Mouse (Mus musculus) embryonic facial prominence, embryonic 13.5 days (tissue): Measurements from ENCODE around the gene Mtif2. TPM values are rescaled to one million over a fixed set of nuclear protein-coding genes. Genes with fewer than 3 reads are reported as not detected.

Experiments used
- ATAC-seq: fragments of 200-750 bp; cut with Nextera tagmentation; 2 replicates; pipeline ENCODE4 v1.8.0; 2017; ENCODE audit warnings: low read depth; ENCODE audit not compliant: insufficient number of reproducible peaks, insufficient read depth, low FRiP score, low TSS enrichment
- H3K27ac ChIP-seq: fragments of 300-500 bp; sonication (generic); 2 replicates; pipeline ENCODE4 v1.5.1; 2015; ENCODE audit warnings: moderate library complexity, mild to moderate bottlenecking, inconsistent platforms
- H3K27me3 ChIP-seq: fragments of 300-500 bp; sonication (generic); 2 replicates; pipeline ENCODE4 v1.6.1; 2015; ENCODE audit warnings: mild to moderate bottlenecking, inconsistent platforms
- H3K36me3 ChIP-seq: fragments of 300-500 bp; sonication (generic); 2 replicates; pipeline ENCODE4 v1.6.1; 2015; ENCODE audit warnings: mild to moderate bottlenecking, inconsistent platforms
- H3K4me1 ChIP-seq: fragments of 300-500 bp; sonication (generic); 2 replicates; pipeline ENCODE4 v1.6.1; 2015; ENCODE audit warnings: inconsistent platforms
- H3K4me2 ChIP-seq: fragments of 300-500 bp; sonication (generic); 2 replicates; pipeline ENCODE4 v1.6.1; 2015; ENCODE audit warnings: moderate library complexity, mild to moderate bottlenecking, inconsistent platforms
- H3K4me3 ChIP-seq: fragments of 300-500 bp; sonication (generic); 2 replicates; pipeline ENCODE4 v1.5.1; 2015; ENCODE audit warnings: mild to moderate bottlenecking, inconsistent platforms
- H3K9ac ChIP-seq: fragments of 300-500 bp; sonication (generic); 2 replicates; pipeline ENCODE4 v1.6.1; 2015; ENCODE audit warnings: mild to moderate bottlenecking, inconsistent platforms
- H3K9me3 ChIP-seq: fragments of 300-500 bp; sonication (generic); 2 replicates; pipeline ENCODE4 v1.6.1; 2016; ENCODE audit warnings: inconsistent platforms
- WGBS: fragments of 180-500 bp; shearing (Covaris S2); methylation state at CpG from one replicate; pipeline ENCODE4 v1.1.7; 2015; ENCODE audit warnings: mixed read lengths; 5-methylcytosine and 5-hydroxymethylcytosine counted together
- polyA plus RNA-seq: library from polyadenylated mRNA; unstranded; fragments of >200 nt; fragmentation: Nextera tagmentation; extraction: Ambion mirVana; gene quantifications from 2 replicates; pipeline ENCODE4 v1.2.1, GENCODE M21; 2015

Mtif2 gene
- 56.6 and 64.8 TPM in 2 replicates for polyA plus RNA-seq

DNA sequence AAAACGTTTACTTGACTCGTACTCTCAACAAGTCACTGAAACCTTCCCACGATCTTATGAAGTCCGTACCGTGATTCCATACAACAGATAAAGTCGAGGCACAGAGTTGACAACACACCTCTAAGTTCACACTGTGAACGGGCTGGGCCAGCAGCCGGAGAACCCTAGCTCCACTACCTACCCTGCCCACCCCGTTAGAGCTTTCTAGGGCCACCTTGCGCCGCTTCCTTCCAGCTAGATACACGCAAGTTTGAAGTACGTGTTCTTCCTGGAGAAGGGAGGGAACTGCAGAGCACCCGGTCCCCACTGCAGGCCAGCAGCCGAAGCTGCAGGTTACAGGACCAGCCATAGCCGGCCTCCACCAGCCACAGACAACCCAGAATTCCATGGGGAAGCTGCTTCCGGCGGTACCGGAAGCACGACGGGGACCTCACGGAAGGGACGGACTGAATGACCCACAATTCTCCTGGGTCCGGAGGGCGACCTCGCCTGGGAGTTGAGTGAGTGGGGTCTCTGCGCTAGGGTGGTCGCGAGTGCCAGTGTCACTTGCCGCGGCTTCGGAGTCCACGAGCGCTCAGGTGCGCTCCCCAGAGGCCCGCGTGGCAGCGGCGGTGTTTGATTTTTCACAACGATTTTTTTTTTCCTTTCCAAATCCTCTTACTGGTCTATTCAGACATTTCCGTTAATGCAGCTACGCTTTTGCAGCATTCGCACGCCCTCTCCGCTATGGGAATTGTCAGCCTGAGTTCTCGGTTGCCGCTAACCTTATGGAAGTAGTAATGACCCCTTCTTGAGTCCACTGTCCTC is at the start of gene Mtif2:
TSS of gene Mtif2 (plus strand) at position 421 of the 807 bp plus-strand sequence.
- Histone ChIP-seq H3K4me2 (peak within 1 kb of the TSS; percentile 71), H3K27me3 (no peaks in the 10 kb centered on the region), H3K36me3 (peaks cover 14% of the 10 kb centered on the region), H3K4me3 (peak within 1 kb of the TSS; percentile 75), H3K4me1 (peaks cover 4% of the 10 kb centered on the region), H3K9me3 (no peaks in the 10 kb centered on the region), H3K9ac (peak within 1 kb of the TSS; percentile 85), H3K27ac (peak within 1 kb of the TSS; percentile 89)
- ATAC-seq: peak; percentile 84
- 3% methylated on average over 47 of the region's 47 CpGs for WGBS

DNA sequence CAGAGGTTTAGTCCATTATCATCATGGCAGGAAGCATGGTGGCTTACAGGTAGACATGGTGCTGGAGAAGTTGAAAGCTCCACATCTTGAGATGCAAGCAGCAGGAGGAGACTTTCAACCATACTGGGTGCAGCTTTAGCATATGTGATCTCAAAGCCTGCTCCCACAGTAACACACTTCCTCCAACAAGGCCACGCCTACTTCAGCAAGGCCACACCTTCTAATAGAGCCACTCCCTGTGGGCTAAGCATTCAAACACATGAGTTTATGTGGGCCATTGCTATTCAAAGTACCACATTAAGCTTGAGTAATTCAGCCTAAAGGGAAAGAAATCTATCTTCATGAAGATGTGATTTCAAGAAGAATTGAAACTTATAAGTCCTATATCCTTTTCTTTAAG is 33.1 kb upstream of the Mtif2 start:
- Histone ChIP-seq H3K4me1 (no peaks in the 10 kb centered on the region), H3K27me3 (no peaks in the 10 kb centered on the region), H3K9ac (no peak overlapping the region), H3K27ac (no peak overlapping the region), H3K9me3 (no peaks in the 10 kb centered on the region), H3K4me3 (no peak overlapping the region), H3K36me3 (peaks cover 42% of the 10 kb centered on the region), H3K4me2 (no peak overlapping the region)
- 97% methylated on average over 1 of the region's 1 CpGs for WGBS
- no peak for ATAC-seq

DNA sequence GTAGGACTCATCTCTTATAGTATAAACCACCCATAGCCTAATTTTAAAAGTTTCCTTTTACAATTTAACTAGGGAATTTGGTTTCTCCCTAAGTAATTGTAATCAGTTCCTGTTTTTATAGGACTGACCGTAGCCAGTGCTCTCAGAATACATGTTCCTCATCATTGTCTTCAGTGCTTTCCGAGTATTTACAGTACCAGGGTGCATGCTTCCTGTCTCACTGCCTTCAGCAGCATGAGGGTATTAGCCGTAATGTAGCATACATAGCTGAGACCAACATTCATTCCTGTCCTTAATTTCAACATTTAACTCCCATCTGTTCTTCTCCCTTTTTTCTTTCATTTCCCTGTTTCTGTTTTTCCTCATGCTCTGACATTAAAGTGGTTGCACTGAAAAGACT is 29.2 kb upstream of the Mtif2 start:
- WGBS: 74% methylated on average over 3 of the region's 3 CpGs
- no peak overlapping the region for H3K4me2 ChIP-seq
- H3K36me3 ChIP-seq: peaks cover 39% of the 10 kb centered on the region

DNA sequence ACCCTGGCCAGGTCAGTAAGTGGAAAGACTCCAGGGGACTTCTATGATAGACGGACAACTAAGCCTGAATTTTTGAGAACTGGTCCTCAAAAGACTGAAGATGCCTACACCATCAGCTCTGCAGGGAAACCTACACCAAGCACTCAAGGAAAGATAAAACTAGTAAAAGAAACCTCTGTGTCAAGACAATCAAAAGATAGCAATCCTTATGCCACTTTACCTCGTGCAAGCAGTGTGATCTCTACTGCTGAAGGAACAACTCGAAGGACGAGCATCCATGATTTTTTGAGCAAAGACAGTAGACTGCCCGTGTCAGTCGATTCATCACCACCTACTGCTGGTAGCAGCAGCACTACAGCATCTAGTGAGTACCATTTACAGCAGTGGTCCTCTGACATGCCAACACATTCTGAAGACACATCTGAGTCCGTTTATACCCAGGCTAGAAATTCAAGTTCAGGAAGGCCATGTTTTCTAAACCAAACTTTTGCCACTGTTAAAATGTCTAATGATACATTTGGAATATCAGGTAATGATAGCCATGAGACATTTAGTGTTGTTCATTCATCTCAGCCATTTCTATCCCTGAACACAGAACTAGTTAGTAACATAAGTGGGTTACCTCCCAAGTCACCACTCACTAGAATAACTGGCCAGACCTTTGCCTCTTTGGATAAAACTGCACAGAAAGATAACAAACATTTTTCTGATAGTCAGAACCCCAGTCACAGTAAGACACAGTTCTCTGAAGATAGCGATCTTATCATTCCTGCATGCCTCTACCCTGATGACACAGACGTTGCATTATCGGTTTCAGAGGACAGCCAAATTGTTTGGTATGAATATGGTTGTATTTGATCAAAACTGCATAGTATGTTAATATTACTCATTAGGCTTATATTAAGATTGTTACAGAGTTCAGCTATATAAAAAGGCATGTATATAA is 22.0 kb upstream of the Mtif2 start:
- Histone ChIP-seq H3K4me3 (no peak overlapping the region), H3K27ac (no peak overlapping the region), H3K9ac (no peak overlapping the region), H3K36me3 (peaks cover 40% of the 10 kb centered on the region), H3K4me2 (no peak overlapping the region), H3K4me1 (no peaks in the 10 kb centered on the region), H3K27me3 (no peaks in the 10 kb centered on the region), H3K9me3 (no peaks in the 10 kb centered on the region)
- 88% methylated on average over 10 of the region's 10 CpGs for WGBS
- ATAC-seq: no peak

More for the DNA sequence above, 29.2 kb upstream of the Mtif2 start:
- Histone ChIP-seq H3K9ac (no peak overlapping the region), H3K4me3 (no peak overlapping the region), H3K27me3 (no peaks in the 10 kb centered on the region), H3K9me3 (no peaks in the 10 kb centered on the region), H3K27ac (no peak overlapping the region), H3K4me1 (no peaks in the 10 kb centered on the region)
- no peak for ATAC-seq

DNA sequence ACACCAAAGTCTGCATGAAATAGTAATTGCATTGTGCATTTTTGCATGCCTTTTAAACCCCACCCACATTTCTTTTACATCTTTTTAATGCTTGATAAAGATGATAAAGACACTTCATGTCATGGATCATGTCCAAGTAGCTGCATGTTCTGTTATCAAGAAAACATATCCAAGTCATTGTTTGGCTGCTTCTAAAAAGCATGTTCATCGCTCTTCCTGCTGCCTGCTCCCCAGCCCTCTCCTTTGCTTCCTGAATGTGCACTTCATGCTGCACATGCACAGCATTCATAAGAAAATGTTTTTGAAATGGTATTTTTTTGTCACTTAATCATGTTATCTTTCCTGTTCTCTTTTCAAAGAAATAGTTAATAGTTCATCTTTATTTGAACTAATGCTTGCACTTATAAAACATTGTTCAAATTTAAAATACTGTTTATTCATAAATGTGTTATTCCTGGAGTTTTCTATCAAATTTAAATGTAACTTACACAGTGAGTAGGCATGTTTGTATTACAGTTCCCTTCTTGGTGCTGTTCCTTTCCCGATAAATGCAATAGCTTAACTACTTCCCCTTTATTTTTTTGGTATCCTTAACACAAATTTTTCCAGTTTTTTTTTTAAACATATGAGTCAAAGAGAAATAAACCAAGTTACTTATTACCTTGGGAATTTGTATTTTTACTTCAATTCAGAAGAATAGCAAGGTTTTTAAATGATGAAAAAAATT is 21.1 kb upstream of the Mtif2 start:
- no peaks in the 10 kb centered on the region for H3K27me3 ChIP-seq
- ATAC-seq: no peak
- H3K4me3 ChIP-seq: no peak overlapping the region
- H3K9me3 ChIP-seq: no peaks in the 10 kb centered on the region
- no peaks in the 10 kb centered on the region for H3K4me1 ChIP-seq
- peaks cover 35% of the 10 kb centered on the region for H3K36me3 ChIP-seq
- H3K9ac ChIP-seq: no peak overlapping the region
- no peak overlapping the region for H3K4me2 ChIP-seq
- no peak overlapping the region for H3K27ac ChIP-seq
- WGBS: 96% methylated on average over 2 of the region's 2 CpGs

DNA sequence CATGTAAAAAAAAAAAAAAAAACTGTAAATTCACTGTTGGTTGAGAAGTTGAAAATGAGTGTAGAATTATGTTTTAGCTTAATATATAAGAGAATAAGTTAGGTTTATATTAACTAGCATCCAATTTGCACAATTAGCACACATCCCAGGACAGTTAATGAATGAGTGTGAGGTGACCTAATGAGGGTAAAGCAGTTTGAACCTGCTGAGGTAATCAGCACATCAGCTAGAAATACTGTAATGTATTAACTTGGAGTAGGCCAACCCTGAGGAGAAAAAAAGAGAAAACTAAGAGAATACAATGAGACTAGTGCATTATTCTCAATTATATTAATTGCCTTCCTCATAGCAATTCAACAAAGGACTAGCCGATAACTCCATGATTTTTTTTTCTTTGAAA is 16.8 kb upstream of the Mtif2 start:
- H3K27me3 ChIP-seq: no peaks in the 10 kb centered on the region
- no peak overlapping the region for H3K27ac ChIP-seq
- H3K4me1 ChIP-seq: peaks cover 9% of the 10 kb centered on the region; the same call in 1 of the 2 replicates
- H3K4me2 ChIP-seq: no peak overlapping the region
- H3K9ac ChIP-seq: no peak overlapping the region
- peaks cover 29% of the 10 kb centered on the region for H3K36me3 ChIP-seq
- no peak for ATAC-seq
- H3K9me3 ChIP-seq: no peaks in the 10 kb centered on the region
- H3K4me3 ChIP-seq: no peak overlapping the region
- WGBS: 90% methylated on average over 1 of the region's 1 CpGs

DNA sequence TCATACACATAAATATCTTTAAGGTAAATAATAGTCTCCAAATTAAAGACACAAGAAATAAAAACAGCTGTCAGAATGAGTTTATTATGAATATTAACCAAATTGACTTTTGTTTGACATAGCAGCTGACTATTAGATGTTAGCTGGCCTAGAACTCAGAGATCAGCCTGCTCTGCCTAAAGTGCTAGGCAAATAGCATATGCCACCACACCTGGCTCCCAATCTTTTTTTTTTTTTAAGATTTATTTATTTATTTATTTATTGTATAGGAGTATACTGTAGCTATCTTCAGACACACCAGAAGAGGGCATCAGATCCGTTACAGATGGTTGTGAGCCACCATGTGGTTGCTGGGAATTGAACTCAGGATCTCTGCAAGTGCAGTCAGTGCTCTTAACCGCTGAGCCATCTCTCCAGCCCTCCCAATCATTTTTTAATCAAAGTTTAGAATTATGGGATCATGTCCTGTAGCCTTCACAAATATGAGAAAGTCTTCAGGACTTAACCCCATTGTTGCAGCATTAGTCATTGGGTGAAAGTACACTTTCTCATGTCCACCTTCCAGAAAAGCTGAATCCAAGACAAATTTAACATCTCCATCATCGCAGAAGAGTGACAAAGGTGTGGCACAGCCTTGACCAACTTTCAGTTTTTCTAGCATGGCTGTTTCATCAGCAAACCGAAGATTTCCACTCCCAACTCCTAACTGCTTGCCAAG is 13.2 kb upstream of the Mtif2 start:
- H3K9me3 ChIP-seq: no peaks in the 10 kb centered on the region
- WGBS: 90% methylated on average over 4 of the region's 4 CpGs
- no peak overlapping the region for H3K4me3 ChIP-seq
- no peaks in the 10 kb centered on the region for H3K27me3 ChIP-seq
- peaks cover 13% of the 10 kb centered on the region; the same call in 1 of the 2 replicates for H3K4me1 ChIP-seq
- H3K27ac ChIP-seq: no peak overlapping the region
- H3K9ac ChIP-seq: no peak overlapping the region
- no peak overlapping the region for H3K4me2 ChIP-seq
- no peak for ATAC-seq
- H3K36me3 ChIP-seq: peaks cover 16% of the 10 kb centered on the region

DNA sequence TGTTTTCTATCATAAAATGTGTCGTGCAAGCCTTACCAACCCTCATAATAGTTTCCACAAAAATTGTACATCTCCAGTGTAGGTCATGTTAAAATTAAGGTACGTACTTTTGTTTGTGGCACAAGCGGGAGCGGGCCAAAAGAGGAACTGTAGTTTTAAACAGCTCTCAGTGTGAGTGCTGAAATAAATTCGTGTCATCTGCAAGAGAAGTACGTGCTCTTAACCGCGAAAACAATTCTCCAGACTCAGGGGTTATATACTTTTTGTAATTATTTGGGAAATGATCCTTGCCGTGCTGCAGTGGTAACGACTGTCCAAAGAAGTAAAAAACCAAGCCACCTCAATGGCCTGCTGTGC is 11.9 kb upstream of the Mtif2 start:
- Histone ChIP-seq H3K4me1 (peaks cover 13% of the 10 kb centered on the region; the same call in 1 of the 2 replicates), H3K4me2 (peak overlapping the region; percentile 64), H3K9me3 (no peaks in the 10 kb centered on the region), H3K27me3 (no peaks in the 10 kb centered on the region), H3K4me3 (peak overlapping the region; percentile 67), H3K9ac (peak overlapping the region; percentile 81), H3K36me3 (peaks cover 16% of the 10 kb centered on the region), H3K27ac (peak overlapping the region; percentile 87)
- ATAC-seq: no peak; the same call in 1 of the 2 replicates
- WGBS: 25% methylated on average over 10 of the region's 10 CpGs

DNA sequence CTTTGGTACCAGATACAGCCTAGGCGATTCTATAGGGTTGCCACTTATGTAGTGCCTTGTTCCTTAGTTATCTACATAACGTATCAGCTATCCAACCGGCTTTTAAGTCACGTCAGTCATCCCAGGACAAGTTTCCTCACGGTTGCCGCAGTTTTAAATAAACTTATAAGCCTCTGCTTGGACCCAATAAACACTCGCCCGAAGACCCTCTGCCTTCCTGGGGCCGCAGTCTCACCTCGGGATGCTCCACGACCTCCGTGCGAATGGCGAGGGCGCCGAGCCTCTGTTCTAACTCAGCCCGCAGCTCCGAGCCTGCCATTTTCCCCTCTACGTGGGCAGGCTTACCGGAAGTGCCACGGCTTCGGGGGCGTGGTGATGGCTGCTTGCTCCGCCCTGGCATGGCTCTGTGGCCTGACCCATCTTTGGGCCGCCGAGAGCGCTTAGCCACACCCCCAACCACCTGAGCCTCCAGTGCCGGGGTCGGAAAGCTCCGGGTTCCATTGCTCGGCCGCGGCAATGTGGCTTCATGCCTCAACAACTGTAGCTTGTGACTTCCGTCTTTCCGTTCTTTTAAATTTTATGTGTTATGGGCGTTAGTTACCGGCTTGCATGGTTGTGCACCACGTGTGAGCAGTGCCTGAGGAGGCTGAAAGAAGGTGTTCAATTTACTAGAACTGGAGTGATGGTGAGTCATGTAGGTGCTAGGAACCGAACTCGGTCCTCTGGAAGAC is 11.4 kb upstream of the Mtif2 start, which contains the start of gene Prorsd1:
TSS of gene Prorsd1 (minus strand) at position 352 of the 731 bp plus-strand sequence.
- WGBS: 4% methylated on average over 40 of the region's 40 CpGs
- Histone ChIP-seq H3K4me3 (peak within 1 kb of the TSS; percentile 67), H3K9me3 (no peaks in the 10 kb centered on the region), H3K27ac (peak within 1 kb of the TSS; percentile 87), H3K27me3 (no peaks in the 10 kb centered on the region), H3K36me3 (peaks cover 16% of the 10 kb centered on the region), H3K9ac (peak within 1 kb of the TSS; percentile 81), H3K4me2 (peak within 1 kb of the TSS; percentile 64), H3K4me1 (peaks cover 13% of the 10 kb centered on the region; the same call in 1 of the 2 replicates)
- peak; percentile 94 for ATAC-seq

DNA sequence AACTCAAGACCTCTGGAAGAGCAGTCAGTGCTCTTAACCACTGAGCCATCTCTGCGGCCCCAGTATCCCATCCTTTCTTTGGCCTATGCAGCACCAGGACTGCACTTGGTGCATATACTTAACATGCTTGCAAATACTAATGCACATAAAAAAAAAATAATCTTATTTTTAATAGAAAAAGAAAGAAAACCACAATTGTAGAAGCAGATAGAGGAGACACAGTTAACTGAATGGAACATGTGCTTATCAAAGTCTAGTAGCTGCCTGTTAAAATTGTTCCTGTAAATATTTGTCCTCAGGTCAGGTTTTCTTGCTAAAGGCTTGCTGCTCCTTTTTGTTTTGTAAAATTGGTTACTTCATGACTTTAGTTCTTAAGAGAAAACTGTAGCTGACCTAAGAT is 12.0 kb downstream of the Mtif2 start:
- WGBS: 93% methylated on average over 1 of the region's 1 CpGs
- Histone ChIP-seq H3K27ac (no peak overlapping the region), H3K9me3 (no peaks in the 10 kb centered on the region), H3K4me1 (no peaks in the 10 kb centered on the region), H3K9ac (no peak overlapping the region), H3K4me2 (no peak overlapping the region), H3K4me3 (no peak overlapping the region), H3K27me3 (no peaks in the 10 kb centered on the region), H3K36me3 (peaks cover 59% of the 10 kb centered on the region)
- no peak for ATAC-seq
